Mouse (Mus musculus): ENCODE measurements around the gene Phka2. TPM values are rescaled to one million over a fixed set of nuclear protein-coding genes. Genes with fewer than 3 reads are reported as not detected.

Gene Phka2
- polyA plus RNA-seq, 2 experiments = 19.3 to 28.8 TPM

DNA sequence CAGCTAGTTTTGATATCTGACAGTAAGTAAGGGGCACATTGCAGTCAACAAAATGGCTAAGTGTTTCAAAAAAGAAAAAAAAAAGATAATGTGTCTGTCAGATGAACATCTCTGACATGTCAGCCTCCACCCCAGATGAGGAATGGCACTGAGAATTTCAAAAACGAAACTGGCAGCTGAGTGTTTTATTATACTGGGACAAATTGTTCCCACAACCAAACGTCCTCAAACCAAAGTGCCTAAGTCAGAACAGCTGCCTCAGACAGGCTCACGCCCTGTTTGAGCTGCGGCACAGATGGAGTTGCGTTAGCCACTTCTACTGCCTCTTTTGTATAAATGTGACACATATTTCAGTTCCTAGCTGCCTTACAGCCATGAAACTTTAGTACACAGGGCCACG, 7.0 kb upstream of the Phka2 start:
- no peaks in the 10 kb centered on the region for H3K9me3 ChIP-seq (ENCODE audit: control insufficient read depth, low read length)
- no peak overlapping the region for H3K4me2 ChIP-seq (replicated peaks; ENCODE audit: low read depth, low read length, severe bottlenecking)
- no peaks in the 10 kb centered on the region for H3K27me3 ChIP-seq (ENCODE audit: control insufficient read depth, insufficient read depth, low read length)
- DNase-seq (ENCODE audit: low spot score) (no peak), ATAC-seq (ENCODE audit: low FRiP score, low read depth) (no peak)
- H3K27ac ChIP-seq (replicated peaks; ENCODE audit: low read depth, low read length) = no peak overlapping the region
- no peak for TF ChIP-seq POLR2A (IDR thresholded peaks at IDR 0.05; ENCODE audit: borderline replicate concordance, extremely low read depth, insufficient read depth, insufficient read length)
- H3K9ac ChIP-seq (ENCODE audit: low read depth, low read length, severe bottlenecking) = no peak overlapping the region
- H3K4me3 ChIP-seq (replicated peaks; ENCODE audit: low read length) = no peak overlapping the region
- no peaks in the 10 kb centered on the region for H3K36me3 ChIP-seq (ENCODE audit: control insufficient read depth, insufficient read depth, low read length)
- WGBS = 51% methylated on average over 6 of the region's 6 CpGs
- no peaks in the 10 kb centered on the region for H3K4me1 ChIP-seq (ENCODE audit: control insufficient read depth, insufficient read depth, low read length)

DNA sequence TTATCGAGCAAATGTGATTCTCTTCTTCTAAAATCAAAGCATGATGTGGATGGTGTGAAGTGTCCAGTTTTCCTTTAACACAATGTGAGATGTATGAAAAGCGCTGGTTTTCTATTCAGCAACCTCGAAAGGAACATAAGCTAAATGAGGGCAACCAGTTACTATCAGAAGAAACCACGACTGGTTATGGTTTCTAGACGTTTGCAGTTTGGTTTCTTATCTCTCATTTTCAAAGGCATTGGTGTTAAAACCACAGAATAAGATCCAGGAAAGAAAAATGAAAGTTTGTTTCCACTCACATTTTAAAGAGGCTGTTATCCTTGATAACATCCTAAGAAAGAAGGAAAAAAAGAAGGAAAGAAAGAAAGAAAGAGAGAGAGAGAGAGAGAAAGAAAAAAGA, 5.5 kb upstream of the Phka2 start:
- no peak overlapping the region for H3K27ac ChIP-seq (replicated peaks; ENCODE audit: low read depth, low read length)
- no peak overlapping the region for H3K4me2 ChIP-seq (replicated peaks; ENCODE audit: low read depth, low read length, severe bottlenecking)
- TF ChIP-seq POLR2A (IDR thresholded peaks at IDR 0.05; ENCODE audit: borderline replicate concordance, extremely low read depth, insufficient read depth, insufficient read length) = no peak
- H3K4me3 ChIP-seq (replicated peaks; ENCODE audit: low read length) = no peak overlapping the region
- no peaks in the 10 kb centered on the region for H3K36me3 ChIP-seq (ENCODE audit: control insufficient read depth, insufficient read depth, low read length)
- WGBS = 72% methylated on average over 5 of the region's 5 CpGs
- H3K9ac ChIP-seq (ENCODE audit: low read depth, low read length, severe bottlenecking) = no peak overlapping the region
- H3K9me3 ChIP-seq (ENCODE audit: control insufficient read depth, low read length) = no peaks in the 10 kb centered on the region
- no peak for ATAC-seq (ENCODE audit: low FRiP score, low read depth)
- no peaks in the 10 kb centered on the region for H3K4me1 ChIP-seq (ENCODE audit: control insufficient read depth, insufficient read depth, low read length)
- DNase-seq (ENCODE audit: low spot score) = no peak
- no peaks in the 10 kb centered on the region; the same call in 1 of the 2 replicates for H3K27me3 ChIP-seq (ENCODE audit: control insufficient read depth, insufficient read depth, low read length)

DNA sequence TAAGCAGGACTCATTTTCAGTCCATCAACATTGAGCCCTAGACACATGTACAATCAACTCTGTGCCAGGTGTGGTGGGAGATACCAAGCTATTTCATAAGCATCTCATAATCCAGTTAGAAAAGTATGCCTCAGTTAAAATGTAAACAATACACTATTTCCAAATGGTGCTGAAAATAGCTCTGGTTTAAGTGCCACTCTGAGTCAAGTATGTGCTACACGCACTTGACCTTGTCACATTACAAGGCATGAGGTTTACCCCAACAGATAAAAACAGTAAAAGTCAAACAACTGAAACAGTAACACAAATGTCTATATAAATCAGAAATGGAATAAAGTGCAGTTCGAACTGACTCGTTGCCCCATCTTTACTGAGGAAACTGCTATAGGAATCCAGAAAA, 871 bp upstream of the Phka2 start:
- Histone ChIP-seq H3K9ac (ENCODE audit: low read depth, low read length, severe bottlenecking) (no peak overlapping the region), H3K9me3 (ENCODE audit: control insufficient read depth, low read length) (no peaks in the 10 kb centered on the region), H3K4me2 (replicated peaks; ENCODE audit: low read depth, low read length, severe bottlenecking) (no peak overlapping the region), H3K4me3 (replicated peaks; ENCODE audit: low read length) (no peak overlapping the region), H3K27me3 (ENCODE audit: control insufficient read depth, insufficient read depth, low read length) (peaks cover 4% of the 10 kb centered on the region; the same call in 1 of the 2 replicates), H3K36me3 (ENCODE audit: control insufficient read depth, insufficient read depth, low read length) (no peaks in the 10 kb centered on the region), H3K27ac (replicated peaks; ENCODE audit: low read depth, low read length) (no peak overlapping the region), H3K4me1 (ENCODE audit: control insufficient read depth, insufficient read depth, low read length) (no peaks in the 10 kb centered on the region)
- DNase-seq (ENCODE audit: low spot score) = no peak
- TF ChIP-seq POLR2A (IDR thresholded peaks at IDR 0.05; ENCODE audit: borderline replicate concordance, extremely low read depth, insufficient read depth, insufficient read length) = no peak
- 94% methylated on average over 3 of the region's 3 CpGs for WGBS
- ATAC-seq (ENCODE audit: low FRiP score, low read depth) = no peak

DNA sequence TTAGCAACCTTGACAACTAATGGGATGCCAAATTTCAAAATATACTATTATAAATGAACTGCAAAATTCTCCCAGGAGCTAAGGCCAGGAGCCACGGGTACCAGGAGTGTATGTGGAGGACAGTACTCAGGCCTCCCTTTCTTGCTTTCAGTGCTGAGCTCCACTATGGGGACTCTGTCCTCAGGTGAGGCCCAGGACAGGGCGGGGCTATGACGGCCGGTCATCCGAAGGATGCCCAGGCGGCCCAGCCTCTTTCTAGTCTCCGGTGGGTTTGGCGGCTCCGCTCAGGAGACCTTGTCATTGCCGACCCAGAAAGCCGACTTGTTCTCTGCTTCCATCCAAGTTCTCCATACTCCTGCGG, 299 bp upstream of the Phka2 start:
- no peaks in the 10 kb centered on the region for H3K4me1 ChIP-seq (ENCODE audit: control insufficient read depth, insufficient read depth, low read length)
- peak overlapping the region; percentile 78; the same call in 1 of the 2 replicates for H3K27ac ChIP-seq (replicated peaks; ENCODE audit: low read depth, low read length)
- peak overlapping the region; percentile 64 for H3K9ac ChIP-seq (ENCODE audit: low read depth, low read length, severe bottlenecking)
- H3K27me3 ChIP-seq (ENCODE audit: control insufficient read depth, insufficient read depth, low read length) = peaks cover 4% of the 10 kb centered on the region; the same call in 1 of the 2 replicates
- 38% methylated on average over 11 of the region's 12 CpGs for WGBS
- DNase-seq (ENCODE audit: low spot score) = no peak
- no peaks in the 10 kb centered on the region for H3K36me3 ChIP-seq (ENCODE audit: control insufficient read depth, insufficient read depth, low read length)
- H3K9me3 ChIP-seq (ENCODE audit: control insufficient read depth, low read length) = no peaks in the 10 kb centered on the region
- peak overlapping the region; percentile 54 for H3K4me3 ChIP-seq (replicated peaks; ENCODE audit: low read length)
- no peak for TF ChIP-seq POLR2A (IDR thresholded peaks at IDR 0.05; ENCODE audit: borderline replicate concordance, extremely low read depth, insufficient read depth, insufficient read length)
- peak; percentile 50; the same call in 1 of the 2 replicates for ATAC-seq (ENCODE audit: low FRiP score, low read depth)
- H3K4me2 ChIP-seq (replicated peaks; ENCODE audit: low read depth, low read length, severe bottlenecking) = peak overlapping the region; percentile 42

DNA sequence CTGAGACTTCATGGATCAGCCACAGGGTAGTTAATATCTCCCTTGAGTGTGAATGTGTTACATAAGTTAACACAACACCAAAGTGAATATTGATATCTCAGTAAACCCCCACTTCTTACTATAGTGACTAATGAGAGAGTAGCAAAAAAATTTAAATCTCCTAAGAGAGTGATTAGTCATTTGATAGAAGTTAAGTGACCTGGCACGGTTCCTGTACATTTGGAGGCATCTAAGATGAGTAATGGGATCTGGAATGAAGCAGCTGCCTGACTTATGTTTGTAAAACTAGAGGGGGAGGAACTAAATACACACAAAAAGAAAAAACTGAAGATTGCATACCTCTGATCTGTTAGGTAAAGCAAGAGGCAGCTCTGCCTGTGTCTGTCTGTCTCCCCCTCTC, 7.1 kb downstream of the Phka2 start:
- DNase-seq (ENCODE audit: low spot score) = no peak
- H3K4me2 ChIP-seq (replicated peaks; ENCODE audit: low read depth, low read length, severe bottlenecking) = no peak overlapping the region

DNA sequence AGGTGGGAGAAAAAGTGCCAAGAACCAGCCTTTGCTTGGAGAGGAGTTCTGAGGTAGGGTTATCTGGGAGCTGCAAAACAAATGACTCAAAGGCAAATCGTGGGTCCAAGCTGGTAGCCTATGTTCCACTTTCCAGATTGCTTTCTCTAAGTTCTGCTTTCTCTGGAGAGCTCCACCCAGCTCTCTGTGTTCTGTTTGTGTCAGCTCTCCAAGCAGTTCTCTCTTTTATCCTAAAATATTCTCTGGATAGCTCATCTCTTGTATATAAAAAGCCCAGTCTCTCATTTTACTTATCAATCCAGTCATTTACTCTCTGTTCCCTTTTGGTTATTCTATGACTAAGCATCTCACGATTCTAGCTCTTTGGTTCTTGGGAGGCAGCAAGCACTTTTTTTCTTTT, 8.2 kb downstream of the Phka2 start:
- H3K9ac ChIP-seq (ENCODE audit: low read depth, low read length, severe bottlenecking) = no peak overlapping the region
- H3K9me3 ChIP-seq (ENCODE audit: control insufficient read depth, low read length) = no peaks in the 10 kb centered on the region
- no peaks in the 10 kb centered on the region for H3K27me3 ChIP-seq (ENCODE audit: control insufficient read depth, insufficient read depth, low read length)
- DNase-seq (ENCODE audit: low spot score) (no peak), ATAC-seq (ENCODE audit: low FRiP score, low read depth) (no peak)
- H3K4me1 ChIP-seq (ENCODE audit: control insufficient read depth, insufficient read depth, low read length) = no peaks in the 10 kb centered on the region
- WGBS = 64% methylated on average over 2 of the region's 2 CpGs
- no peak overlapping the region for H3K27ac ChIP-seq (replicated peaks; ENCODE audit: low read depth, low read length)
- no peaks in the 10 kb centered on the region for H3K36me3 ChIP-seq (ENCODE audit: control insufficient read depth, insufficient read depth, low read length)
- H3K4me3 ChIP-seq (replicated peaks; ENCODE audit: low read length) = no peak overlapping the region
- H3K4me2 ChIP-seq (replicated peaks; ENCODE audit: low read depth, low read length, severe bottlenecking) = no peak overlapping the region
- no peak for TF ChIP-seq POLR2A (IDR thresholded peaks at IDR 0.05; ENCODE audit: borderline replicate concordance, extremely low read depth, insufficient read depth, insufficient read length)

More for the DNA sequence above, 7.1 kb downstream of the Phka2 start:
- Histone ChIP-seq H3K36me3 (ENCODE audit: control insufficient read depth, insufficient read depth, low read length) (no peaks in the 10 kb centered on the region), H3K4me1 (ENCODE audit: control insufficient read depth, insufficient read depth, low read length) (no peaks in the 10 kb centered on the region), H3K4me3 (replicated peaks; ENCODE audit: low read length) (no peak overlapping the region), H3K27me3 (ENCODE audit: control insufficient read depth, insufficient read depth, low read length) (no peaks in the 10 kb centered on the region), H3K9me3 (ENCODE audit: control insufficient read depth, low read length) (no peaks in the 10 kb centered on the region), H3K9ac (ENCODE audit: low read depth, low read length, severe bottlenecking) (no peak overlapping the region), H3K27ac (replicated peaks; ENCODE audit: low read depth, low read length) (no peak overlapping the region)
- ATAC-seq (ENCODE audit: low FRiP score, low read depth) = no peak
- TF ChIP-seq POLR2A (IDR thresholded peaks at IDR 0.05; ENCODE audit: borderline replicate concordance, extremely low read depth, insufficient read depth, insufficient read length) = no peak
- WGBS = 68% methylated on average over 1 of the region's 1 CpGs
